Mouse (Mus musculus) cerebellum, adult 2 months (tissue): ENCODE data around the gene Gm13697.

ENCODE experiments used
- CTCF ChIP-seq: fragments of 200-500 bp; IDR thresholded peaks from 2 replicates; pipeline ENCODE4 v1.5.1; 2011; ENCODE audit warnings: low read depth, mild to moderate bottlenecking, control low read depth, low read length, moderate library complexity, borderline replicate concordance; ENCODE audit not compliant: insufficient read depth
- POLR2A ChIP-seq: fragments of 200-500 bp; IDR thresholded peaks from 2 replicates; pipeline ENCODE4 v1.6.1; 2011; ENCODE audit warnings: low read length, control low read depth, borderline replicate concordance; ENCODE audit not compliant: insufficient read depth

DNA sequence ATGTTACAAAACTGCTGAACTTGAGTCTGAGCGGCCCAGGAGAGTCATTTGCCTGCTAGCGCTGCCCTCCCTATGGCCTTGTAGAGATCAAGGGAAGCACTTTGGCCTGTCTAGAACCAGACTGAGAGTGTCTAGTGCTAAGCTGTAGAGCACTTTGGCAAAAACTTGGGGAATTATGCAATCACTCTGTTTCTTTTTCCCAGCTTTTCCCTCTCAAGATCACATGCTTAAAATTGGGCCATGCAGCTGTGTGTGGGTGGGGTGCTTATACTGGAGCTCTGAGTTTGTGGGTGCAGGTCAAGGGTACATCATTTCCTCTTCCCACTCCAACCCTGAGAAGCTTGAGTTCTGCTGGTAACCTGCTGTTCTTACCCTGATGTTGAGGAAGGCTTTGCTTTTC lies 38.4 kb downstream of the Gm13697 start:
- TF ChIP-seq POLR2A, result no peak
- no peak for TF ChIP-seq CTCF
